Mouse (Mus musculus) NIH3T3 (cell line): ENCODE results near the gene Mum1.
"Not testable (repeated sequence)": the region's sequence is repeated elsewhere in the genome, so short reads cannot be mapped to it uniquely, and the experiment has no call there.

Experiments
- DNase-seq: peaks from one replicate; pipeline ENCODE4 v3.0.0-alpha.2; 2012; ENCODE audit warnings: low read depth

Mum1 gene

DNA sequence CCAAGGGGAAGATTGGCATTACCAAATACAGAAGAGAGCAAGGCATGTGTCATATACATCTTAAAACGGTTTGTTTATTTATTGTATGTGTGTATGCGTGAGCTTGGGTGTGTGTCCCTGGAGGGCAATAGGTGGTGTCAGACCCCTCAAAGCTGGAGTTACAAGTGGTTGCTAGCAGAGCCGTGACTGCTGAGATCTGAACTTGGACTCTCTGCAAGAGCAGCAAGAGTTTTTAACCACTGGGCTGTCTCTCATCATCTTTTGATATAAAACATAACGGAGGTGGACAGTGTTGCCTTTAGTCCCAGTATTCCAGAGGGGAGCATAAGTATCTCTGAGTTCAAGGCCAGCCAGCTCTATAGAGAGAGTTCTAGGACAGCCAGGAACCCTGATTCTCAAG lies 18.0 kb upstream of the Mum1 start:
- DNase-seq = no peak

DNA sequence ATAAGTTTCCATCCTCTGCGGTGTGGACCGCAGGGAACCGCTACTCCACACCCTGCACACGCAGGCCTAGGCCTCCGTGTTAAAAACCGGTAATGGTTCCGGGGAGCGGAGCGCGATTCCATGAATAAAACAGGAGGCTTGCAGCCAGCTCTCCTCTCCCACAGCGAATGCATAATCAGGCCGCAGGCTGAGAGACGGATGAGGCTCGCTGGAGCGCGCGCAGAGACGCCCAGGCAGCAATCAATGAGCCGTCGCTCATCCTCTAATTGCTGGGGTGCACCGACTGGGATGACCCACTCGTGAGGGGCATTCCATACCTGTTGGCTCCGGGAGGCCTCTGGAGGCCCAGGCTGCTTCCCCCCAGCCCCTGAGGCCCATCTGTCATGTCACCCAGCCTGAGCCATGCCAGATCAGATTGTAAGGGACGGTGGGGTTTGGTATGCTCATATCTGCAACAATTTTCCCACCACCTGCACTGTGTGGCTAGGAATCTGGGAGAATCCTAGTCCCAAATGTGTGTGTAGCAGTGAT lies 17.3 kb upstream of the Mum1 start:
- no peak for DNase-seq

DNA sequence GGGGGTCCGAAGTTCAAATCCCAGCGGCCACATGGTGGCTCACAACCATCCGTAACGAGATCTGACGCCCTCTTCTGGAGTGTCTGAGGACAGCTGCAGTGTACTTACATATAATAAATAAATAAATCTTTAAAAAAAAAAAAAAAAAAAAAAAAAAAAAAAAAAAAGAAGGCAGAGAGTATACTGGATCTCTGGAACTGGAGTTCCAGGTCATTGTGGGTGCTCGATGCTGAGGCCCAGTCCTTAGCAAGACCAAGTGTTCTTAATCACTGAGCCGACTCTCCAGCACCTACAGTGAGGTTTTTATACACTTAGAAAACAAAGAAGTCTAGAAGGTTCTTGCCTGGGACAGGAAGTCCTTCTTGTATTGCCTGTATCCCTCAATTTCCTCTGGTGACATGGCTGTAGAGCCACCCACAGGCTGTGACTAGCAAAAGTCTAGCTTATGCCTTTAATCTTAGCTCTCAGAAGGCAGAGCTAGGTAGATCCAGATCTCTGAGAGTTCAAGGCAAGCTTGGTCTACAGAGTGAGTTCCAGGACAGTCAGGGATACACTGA lies 14.6 kb upstream of the Mum1 start:
- not testable (repeated sequence) for DNase-seq

DNA sequence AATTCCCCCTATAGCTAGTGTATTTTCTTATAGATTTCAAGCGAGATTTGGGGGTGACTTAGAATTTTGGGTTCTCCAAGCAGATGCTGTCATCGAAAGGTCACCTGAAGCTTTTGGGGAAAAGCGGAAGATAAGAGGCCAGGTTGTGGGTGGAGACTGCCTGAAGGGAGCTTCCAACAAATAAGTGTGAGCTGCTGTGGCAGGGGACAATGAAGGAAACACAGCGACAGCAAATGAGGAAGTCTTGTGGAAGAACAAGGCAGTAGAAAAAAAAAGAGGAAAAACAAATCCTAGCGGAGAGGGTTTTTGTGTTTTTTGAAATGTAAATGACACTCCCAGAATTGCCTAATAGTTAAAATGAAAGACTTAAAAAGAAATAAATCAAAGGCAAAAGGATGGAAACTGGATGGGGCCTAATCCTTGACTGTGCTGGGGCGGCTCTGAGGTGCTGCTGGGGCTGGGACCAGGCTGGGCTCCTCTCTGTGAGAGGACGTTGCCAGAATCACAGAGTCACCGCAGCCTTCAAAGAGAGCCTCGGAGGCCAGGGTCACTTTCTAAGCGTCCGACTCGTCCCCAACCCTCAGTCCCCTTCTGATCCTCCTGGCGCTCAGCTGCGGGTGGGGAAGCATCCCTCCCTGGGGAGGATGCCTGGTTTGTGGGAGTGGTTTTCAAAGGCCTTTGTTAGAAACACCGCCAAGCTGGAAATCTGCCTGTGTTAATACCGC lies 11.0 kb upstream of the Mum1 start:
- DNase-seq = no peak

DNA sequence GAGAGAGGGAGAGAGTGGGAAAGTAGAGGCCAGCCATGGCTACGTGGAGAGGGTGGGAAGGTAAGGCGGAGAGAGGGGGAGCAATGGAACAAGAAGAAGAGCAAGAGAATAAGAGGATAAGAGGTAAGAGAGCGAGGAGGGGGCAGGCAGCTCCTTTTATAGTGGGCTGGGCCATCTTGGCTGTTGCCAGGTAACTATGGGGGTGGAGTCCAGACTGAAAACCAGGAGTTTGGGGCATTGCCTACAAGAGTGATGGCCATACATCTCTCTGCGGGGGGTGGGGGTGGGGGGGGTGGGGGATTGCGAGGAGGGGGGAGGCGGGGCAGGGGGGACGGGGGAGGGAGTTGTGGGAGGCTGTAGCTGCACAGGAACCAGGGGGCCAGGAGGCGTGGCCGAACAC lies 5.6 kb upstream of the Mum1 start:
- DNase-seq = no peak

DNA sequence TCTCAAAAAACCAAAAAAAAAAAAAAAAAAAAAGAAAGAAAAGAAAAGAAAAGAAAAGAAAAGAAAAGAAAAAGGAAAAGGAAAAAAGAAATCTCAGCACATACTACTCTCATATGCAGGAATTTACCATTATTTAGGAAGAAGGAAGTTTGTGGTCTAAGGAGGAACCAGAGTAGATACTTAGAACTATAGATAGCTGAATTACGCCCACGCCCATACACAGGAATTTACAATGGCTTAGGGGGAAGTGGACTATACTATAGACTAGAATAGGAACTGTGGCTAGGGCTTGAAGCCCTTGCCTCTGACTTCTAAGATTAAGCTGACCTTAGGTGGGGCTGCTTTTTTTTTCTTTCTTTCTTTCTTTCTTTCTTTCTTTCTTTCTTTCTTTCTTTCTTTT lies 3.1 kb upstream of the Mum1 start:
- DNase-seq = not testable (repeated sequence)

DNA sequence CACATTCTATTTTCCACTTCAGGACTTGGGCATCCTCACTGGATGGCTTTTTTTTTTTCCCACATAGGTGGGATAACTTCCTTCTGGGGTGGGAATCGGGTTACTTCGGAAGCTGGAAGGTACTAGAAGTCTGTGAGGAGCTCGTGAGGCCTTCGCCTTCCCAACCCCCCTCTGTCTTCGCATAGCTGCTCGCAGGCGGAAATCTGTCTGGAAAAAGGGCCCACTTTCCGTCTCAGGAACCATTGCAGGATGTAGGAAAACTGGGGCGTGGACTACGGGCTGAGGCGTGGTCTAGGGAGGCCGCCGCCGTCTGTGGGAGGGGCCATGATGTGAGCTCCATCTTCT lies 191 bp upstream of the Mum1 start:
- DNase-seq = no peak

DNA sequence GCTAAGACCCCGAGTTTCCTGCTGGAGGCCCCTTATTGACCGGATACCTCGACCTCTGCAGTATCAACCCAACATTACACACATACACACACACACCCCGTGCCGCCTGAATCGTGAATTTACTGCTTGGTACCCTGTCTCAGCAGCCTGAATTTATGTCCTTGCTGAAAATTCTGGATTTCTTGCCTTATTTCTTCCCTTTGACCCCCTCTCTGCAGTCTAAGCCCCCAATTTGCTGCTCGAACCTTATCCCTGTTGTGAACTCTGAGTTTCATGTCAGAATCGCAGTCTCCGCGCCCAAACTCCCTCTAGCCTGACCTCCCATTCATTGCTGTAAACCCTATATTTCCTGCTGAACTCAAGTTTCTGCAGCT lies 919 bp downstream of the Mum1 start:
- no peak for DNase-seq

DNA sequence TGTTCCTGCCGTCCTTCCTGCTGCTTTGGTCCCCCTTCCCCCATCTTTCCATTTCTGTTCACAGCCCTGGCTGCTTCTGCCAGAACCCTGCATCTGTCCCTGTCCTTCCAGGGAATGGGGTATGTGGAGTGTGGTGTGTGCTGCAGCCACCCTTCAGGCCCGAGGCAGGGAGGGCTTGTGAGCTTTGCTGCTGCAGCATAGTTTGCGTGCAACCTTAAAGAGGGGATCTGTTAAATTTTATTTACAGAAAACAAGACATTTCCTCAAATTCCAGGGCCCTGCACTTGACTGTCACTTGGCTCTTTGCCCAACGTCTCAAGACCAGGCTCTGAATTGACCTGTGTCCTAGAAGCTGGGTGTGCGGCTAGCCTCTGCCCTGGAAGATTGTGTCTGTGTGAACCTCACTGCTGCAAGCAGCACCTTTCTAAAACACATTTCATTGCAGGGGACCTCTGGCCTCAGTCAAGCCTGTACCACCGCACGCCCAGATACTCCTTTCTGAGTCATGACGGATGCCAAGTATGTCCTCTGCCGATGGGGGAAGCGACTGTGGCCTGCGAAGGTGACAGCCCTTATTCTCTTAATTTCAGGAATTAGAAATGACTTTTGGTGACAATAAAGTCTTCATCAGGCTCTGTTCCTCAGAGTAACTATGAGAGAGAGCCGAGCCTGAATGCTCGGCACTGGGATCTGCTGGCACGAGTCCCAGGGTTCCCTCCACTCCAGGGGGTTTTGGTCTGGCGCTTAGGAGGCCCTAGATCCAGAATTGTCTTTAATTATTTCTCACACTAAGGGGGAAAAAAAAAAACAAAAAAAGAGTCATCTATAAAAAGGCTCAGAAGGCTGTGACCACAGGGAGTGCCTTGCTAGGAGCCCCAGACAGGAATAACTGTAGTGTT lies 1.9 kb downstream of the Mum1 start:
- DNase-seq = no peak

DNA sequence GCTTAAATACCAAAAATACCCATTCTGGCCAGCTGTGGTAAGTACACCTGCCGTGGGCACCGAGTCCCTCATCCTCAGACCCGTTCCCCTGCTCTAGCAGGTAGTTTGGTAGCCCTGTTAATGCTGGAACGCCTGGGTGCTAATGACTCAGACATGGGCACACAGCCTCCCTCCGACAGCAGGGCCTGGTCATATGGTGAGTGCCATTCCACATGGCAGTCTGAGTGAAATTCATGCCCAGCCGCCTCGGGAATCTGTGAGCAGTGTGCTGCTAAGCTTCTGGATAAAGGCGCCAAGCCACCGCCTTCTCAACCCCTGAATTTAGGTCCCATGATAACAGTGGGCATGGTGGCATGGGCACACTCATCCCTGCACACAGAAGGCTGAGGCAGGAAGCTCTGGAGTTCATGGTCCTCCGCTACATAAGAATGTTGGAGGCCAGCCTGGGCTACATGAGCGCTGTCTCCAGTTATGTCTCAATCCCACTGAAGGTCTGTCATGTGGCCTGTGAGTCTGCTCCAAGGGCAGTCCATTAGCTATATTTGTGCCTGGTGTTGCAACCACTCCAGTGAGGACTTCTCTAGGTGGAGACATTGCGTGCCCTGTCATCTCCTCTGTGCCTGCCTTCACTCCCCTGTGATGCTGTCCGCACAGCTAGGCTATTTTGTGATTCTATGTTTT lies 10.1 kb downstream of the Mum1 start:
- DNase-seq = no peak

DNA sequence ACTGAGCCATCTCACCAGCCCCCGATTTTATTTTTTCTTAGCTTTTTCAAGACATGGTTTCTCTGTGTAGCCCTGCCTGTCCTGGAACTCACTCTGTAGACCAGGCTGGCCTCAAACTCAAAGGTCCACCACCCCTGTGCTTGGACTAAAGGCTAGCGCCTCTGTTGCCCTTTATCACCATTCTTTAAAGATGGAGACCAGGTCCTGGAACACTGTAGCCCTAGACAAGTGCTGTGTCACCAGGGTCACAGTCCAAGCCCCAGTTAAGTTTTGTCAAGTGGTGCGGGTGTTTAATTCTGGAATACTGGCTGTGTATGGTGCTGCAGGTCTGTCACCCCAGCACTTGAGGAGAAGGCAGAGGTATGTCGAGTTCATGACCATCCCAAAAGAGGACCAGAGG lies 10.8 kb downstream of the Mum1 start:
- no peak for DNase-seq

DNA sequence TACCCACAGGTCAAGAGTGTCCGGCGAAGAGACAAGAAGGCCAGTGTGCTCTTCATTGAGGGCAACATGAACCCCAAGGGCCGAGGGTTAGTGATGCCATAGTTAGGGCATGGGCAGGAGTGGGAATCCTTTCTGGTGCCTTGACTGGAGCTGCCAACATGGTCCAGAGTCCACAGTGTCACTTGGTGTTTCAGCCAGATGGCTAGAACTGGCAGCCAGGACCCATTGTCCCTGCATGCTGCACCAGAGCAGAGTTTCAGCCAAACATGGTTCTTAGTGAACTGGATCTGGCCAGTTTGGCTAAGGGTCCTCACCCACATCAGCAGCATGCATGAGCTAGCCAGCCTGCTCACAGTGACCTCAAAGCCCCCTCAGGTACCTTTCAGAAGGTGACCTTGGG lies 12.1 kb downstream of the Mum1 start:
- no peak for DNase-seq

DNA sequence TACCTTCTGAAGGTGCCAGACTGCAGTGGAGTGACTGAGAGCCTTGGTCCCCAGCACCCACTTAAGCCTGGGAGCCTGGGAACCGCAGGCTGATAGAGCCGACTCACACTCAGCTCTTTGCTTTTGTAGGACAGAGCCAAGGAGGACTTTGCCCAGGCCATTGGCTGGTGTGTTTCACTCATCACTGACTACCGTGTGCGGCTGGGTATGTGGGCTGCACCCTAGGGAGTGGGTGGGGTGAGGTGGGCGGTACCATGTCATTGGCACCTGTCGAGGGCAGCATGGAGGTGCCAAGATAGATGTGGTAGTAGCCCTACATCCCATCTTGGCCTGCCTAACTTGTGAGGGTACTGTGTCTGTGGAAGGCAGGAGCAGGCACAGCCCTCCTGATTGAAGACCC lies 13.6 kb downstream of the Mum1 start:
- DNase-seq = no peak

DNA sequence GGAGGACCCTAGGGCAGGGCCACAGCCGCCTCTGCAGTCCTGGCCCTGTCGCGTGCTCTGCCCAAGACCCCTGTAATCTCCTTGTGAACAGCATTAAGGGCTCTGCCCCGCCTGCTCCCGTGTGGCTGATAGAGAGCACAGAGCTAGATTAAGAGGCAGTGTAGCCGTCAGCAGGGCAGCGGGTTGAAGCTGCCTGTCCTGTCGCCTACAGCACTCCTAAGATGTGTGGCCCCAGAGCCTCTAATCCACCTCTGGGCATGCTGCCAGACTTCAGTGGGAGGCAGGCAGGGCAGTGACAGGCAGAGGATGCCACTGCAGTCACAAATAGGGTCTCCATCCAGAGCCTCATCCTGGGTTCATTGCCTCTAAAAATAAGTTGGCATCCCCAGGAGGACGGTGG lies 15.9 kb downstream of the Mum1 start:
- DNase-seq = no peak

DNA sequence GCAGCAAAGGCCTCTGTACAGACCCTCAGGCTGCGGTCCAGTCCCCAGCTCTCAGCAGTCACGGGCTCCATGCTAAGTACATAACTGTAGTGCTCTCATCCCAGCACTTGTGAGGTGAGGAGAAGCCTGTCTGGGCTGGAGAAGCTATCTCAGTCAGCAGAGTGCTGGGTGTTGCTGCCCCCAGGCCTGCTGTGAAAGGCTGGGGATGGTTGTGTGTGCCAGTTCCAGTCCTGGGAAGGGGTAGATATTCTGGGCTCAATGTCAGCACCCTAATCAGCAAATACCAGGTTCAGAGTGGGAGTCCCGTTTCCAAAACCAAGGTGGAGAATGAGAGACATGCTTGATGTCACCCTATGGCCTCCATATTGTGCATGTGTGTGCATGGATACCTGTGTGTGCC lies 16.4 kb downstream of the Mum1 start:
- DNase-seq = no peak

DNA sequence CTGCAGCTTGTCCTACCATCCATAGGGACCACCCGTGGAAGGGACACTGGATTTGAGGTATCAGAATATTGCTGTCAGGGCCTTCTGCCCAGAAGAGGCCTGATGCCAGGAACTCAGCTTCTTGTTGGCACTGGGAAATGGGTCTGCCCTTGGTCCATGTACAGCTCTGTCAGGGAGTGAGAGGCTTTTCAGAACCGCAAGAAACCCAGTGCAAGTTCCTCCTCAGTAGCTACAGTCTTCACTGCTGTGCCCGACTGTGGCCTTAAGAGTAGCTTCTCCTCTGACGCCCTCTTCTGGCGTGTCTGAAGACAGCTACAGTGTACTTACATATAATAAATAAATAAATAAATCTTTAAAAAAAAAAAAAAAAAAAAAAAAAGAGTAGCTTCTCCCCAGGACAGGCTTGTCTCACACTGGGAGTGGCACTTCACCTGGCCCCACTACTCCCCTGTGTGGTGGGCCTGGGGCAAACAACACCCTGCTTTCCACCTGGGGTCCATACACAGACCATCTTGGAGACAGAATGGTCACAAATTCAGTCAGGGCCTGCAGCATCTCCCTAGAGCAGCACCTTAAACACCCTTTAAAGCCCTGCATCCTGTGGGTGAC lies 18.7 kb downstream of the Mum1 start:
- peak; percentile 81 for DNase-seq

DNA sequence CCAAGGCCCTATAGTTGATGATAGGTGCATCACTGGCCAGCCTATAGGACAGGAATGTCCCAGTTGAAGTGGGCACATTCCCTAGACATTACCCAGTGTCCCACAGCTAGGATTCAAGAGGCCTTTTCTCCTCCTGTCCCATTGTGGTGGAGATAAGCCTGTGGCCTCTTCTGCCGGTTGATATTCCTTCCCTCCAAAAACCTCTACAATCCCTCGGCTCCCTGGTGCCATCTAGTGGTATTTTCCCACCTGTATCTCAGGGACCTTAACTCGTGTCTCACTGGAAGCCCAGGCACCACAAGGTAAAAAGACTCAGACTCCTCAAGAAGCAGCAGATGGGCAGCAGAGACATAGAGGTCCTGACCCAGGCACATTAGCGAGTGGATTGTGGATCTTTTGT lies 19.4 kb downstream of the Mum1 start:
- DNase-seq = peak; percentile 94

DNA sequence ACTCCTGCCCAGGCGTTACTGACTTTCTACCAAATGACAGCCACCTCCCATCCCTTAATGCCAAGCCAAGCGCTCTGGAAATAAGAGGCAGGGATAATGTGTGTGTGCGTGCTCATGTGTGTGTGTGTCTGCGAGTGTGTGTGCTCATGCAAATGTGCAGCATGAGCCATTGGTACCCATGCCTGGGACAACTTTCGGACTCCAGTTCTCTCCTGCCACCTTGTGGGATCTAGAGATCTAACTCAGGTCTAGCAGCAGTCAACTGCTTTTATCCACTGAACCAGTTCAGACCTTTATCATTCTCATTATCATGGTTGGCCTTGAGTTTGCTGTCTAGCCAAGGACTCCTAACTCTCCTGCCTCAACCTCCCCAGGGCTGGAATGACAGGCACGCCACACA lies 21.6 kb downstream of the Mum1 start:
- peak; percentile 70 for DNase-seq

DNA sequence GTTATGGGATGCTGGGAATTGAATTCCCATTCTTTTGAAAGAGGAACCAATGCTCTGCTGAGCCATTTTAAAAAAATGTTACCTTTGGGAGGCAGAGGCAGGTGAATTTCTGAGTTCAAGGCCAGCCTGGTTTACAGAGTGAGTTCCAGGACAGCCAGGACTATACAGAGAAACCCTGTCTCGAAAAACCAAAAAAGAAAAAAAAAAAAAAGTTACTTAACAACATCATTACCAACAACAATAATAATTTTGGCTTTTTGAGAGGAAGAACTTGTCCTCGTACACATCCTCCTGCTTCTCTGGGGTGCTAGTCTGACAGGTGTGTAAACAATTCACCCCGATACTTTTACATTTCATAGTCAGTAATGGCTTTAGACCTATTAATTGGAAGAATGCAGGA lies 22.2 kb downstream of the Mum1 start:
- not testable (repeated sequence) for DNase-seq

DNA sequence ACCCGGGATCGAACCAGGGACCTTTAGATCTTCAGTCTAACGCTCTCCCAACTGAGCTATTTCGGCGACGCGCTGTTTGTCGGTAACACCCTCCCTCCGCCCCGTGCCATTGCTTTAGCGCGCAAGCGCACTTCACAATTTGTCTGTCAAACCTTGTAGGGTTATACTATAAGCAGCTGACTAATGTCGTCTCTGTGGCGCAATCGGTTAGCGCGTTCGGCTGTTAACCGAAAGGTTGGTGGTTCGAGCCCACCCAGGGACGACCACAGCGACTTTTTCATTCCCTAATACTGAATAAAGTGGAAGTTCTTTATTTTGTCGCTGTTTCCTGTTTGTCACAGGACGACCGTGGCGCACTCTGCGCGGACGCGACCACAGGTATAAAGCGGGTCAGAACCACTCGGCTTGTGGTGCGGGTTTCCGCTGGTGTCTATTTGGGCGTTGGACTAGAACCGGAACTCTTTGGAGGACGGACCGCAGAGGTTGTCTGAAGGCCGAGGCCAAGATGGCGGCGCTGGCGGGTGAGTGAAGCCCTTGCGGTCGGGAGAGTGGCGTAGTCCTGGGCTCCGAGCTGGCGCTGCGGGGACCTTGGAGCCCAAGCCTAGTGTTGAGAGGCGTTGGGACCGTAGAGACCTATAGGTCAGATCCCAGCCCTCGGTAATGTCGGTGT lies 22.9 kb downstream of the Mum1 start, which contains the start of gene Ndufs7:
TSS of gene Ndufs7 (plus strand) at position 151 of the 670 bp plus-strand sequence.
- peak; percentile 98 for DNase-seq

DNA sequence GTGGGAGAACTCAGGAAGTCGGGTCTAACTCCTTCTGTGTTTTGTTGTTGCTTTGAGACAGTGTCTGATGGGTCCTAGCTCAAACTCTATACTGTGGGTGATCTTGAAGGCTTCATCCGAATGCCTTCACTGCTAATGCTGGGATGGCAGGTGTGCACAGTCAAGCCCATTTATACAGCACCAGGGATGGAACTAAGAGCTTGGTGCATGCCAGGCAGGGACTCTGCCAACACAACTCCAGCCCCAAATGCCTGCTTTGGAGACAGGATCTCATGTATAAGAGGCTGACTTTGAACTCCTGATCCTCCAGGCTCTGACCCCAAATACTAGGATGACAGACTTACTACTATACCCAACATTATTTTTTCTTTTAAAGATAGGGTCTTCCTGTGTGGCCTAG lies 23.8 kb downstream of the Mum1 start:
- DNase-seq = no peak
